Mouse (Mus musculus) cerebellum, adult 18-20 months (tissue): ENCODE results near the gene Dclk3.

ENCODE experiments used
- DNase-seq, 2 experiments: peaks; one replicate each; pipeline ENCODE4 v3.0.0; 2021

Gene Dclk3

GRCm38 (mm10) chr9:111438904-111439835 is at the start of gene Dclk3:
TSS of gene Dclk3 (plus strand) at chr9:111439081.
- peak in 1 of 2 experiments; percentile 2 for DNase-seq

- no peak for DNase-seq
These were observed 48.9 kb upstream of the Dclk3 start for GRCm38 (mm10) chr9:111390016-111390415.

- no peak for DNase-seq
These were observed 47.8 kb upstream of the Dclk3 start for GRCm38 (mm10) chr9:111391036-111391435.

GRCm38 (mm10) chr9:111391926-111392442 is 46.9 kb upstream of the Dclk3 start:
- no peak for DNase-seq

- DNase-seq, result no peak
These were observed 43.6 kb upstream of the Dclk3 start for GRCm38 (mm10) chr9:111395265-111395664.

- no peak for DNase-seq
These were observed 40.8 kb upstream of the Dclk3 start for GRCm38 (mm10) chr9:111398059-111398458.

- DNase-seq, result no peak
These were observed 38.8 kb upstream of the Dclk3 start for GRCm38 (mm10) chr9:111400089-111400488.

GRCm38 (mm10) chr9:111403159-111403558 is 35.7 kb upstream of the Dclk3 start:
- DNase-seq, result no peak

- DNase-seq, result no peak
These were observed 34.4 kb upstream of the Dclk3 start for GRCm38 (mm10) chr9:111404346-111405079.

- DNase-seq, result no peak
These were observed 33.8 kb upstream of the Dclk3 start for GRCm38 (mm10) chr9:111405080-111405428.

GRCm38 (mm10) chr9:111408012-111408411 is 30.9 kb upstream of the Dclk3 start:
- DNase-seq, result no peak

- DNase-seq, result no peak
These were observed 30.5 kb upstream of the Dclk3 start for GRCm38 (mm10) chr9:111408427-111408826.

GRCm38 (mm10) chr9:111412471-111413160 is 26.3 kb upstream of the Dclk3 start:
- DNase-seq, result no peak

- no peak for DNase-seq
These were observed 17.0 kb upstream of the Dclk3 start for GRCm38 (mm10) chr9:111421862-111422261.

- no peak for DNase-seq
These were observed 16.3 kb upstream of the Dclk3 start for GRCm38 (mm10) chr9:111422567-111422966.

GRCm38 (mm10) chr9:111425113-111425512 is 13.8 kb upstream of the Dclk3 start:
- DNase-seq, result no peak

GRCm38 (mm10) chr9:111425952-111426351 is 12.9 kb upstream of the Dclk3 start:
- no peak for DNase-seq

GRCm38 (mm10) chr9:111427891-111428555 is 10.9 kb upstream of the Dclk3 start:
- no peak for DNase-seq

- no peak for DNase-seq
These were observed 10.1 kb upstream of the Dclk3 start for GRCm38 (mm10) chr9:111428698-111429362.

- DNase-seq, result no peak
These were observed 9.5 kb upstream of the Dclk3 start for GRCm38 (mm10) chr9:111429363-111429750.

GRCm38 (mm10) chr9:111435429-111435828 is 3.5 kb upstream of the Dclk3 start:
- DNase-seq, result no peak

- no peak for DNase-seq
These were observed 938 bp downstream of the Dclk3 start for GRCm38 (mm10) chr9:111439836-111440201.
